ENCODE assay signal across 25 mouse cellular contexts in the genomic region with DNA sequence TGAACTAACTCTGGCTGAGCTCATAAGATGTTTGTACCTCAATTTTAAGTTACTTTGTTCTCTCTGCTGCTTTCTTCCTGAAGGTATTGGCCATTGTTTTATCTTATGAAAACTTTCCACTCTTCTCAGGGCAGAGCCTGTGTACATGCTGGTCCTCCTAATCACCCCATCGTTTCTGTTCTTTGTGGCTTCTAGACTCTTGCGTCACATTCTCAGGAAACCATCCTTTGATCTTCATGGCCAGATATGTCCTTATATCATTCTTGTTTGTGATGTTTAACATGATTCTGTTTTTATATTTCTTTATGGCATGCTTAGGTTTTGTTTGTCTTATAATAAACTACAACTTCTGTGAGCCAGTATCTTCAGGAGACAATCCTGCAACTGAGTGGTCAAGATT.
A peak's percentile ranks its signal among the peaks of the same experiment; 100 is the strongest.
DNase-seq lines count a peak whose midpoint lies in the region; ATAC-seq and TF ChIP-seq lines count a peak whose summit lies in the region.
"Had no signal": no experiment of that assay in that cellular context is flagged by ENCODE, and none has a peak within 500 bp of the region (broad histone marks: within the 10 kb centered on the region; RNA-seq: fewer than 3 reads in every experiment).

No protein-coding gene starts in this region.

- H3K4me3 ChIP-seq in C2C12 (ENCODE audit: insufficient read depth, poor library complexity, severe bottlenecking) (no peak overlapping the region), myocyte (no peak overlapping the region)
- H3K4me3 ChIP-seq in embryonic fibroblast, embryonic 13.5 days (ENCODE audit: insufficient read depth, low read length), result no peak overlapping the region
- no peak overlapping the region for H3K4me3 ChIP-seq in forebrain, postnatal 0 days (ENCODE audit: low read depth, low read length)
- H3K4me3 ChIP-seq in hindbrain, embryonic 14.5 days (replicated peaks; ENCODE audit: low read length), result no peak overlapping the region

- no peak for ATAC-seq in forebrain, postnatal 0 days
- no peak for ATAC-seq in hindbrain, embryonic 14.5 days (ENCODE audit: low FRiP score)
- ATAC-seq: activated CD4-positive, CD25-positive, alpha-beta regulatory T cell, adult 4 months; CD4-positive, CD25-positive, alpha-beta regulatory T cell, adult 4 months; Patski had no signal

- no peak overlapping the region for H3K9ac ChIP-seq in forebrain, postnatal 0 days
- H3K9ac ChIP-seq in hindbrain, embryonic 14.5 days, result no peak overlapping the region

- peak overlapping the region; percentile 95 for H3K27ac ChIP-seq in embryonic fibroblast, embryonic 13.5 days (ENCODE audit: insufficient read depth, low read length)
- H3K27ac ChIP-seq in forebrain, postnatal 0 days (ENCODE audit: low read depth, low read length), result no peak overlapping the region
- no peak overlapping the region for H3K27ac ChIP-seq in hindbrain, embryonic 14.5 days

- H3K36me3 ChIP-seq in C2C12 (ENCODE audit: control insufficient read depth, insufficient read depth) (no peaks in the 10 kb centered on the region), myocyte (ENCODE audit: control insufficient read depth, insufficient read depth) (no peaks in the 10 kb centered on the region)
- no peaks in the 10 kb centered on the region for H3K36me3 ChIP-seq in forebrain, postnatal 0 days (ENCODE audit: insufficient read depth)
- no peaks in the 10 kb centered on the region for H3K36me3 ChIP-seq in hindbrain, embryonic 14.5 days (replicated peaks; ENCODE audit: control insufficient read depth, insufficient read depth)
- H3K36me3 ChIP-seq: G1E had no signal

- TF ChIP-seq CTCF in C2C12 (IDR thresholded peaks at IDR 0.05; ENCODE audit: control insufficient read depth, insufficient read depth, insufficient read length), result no peak
- no peak for TF ChIP-seq CTCF in embryonic fibroblast, embryonic 13.5 days (IDR thresholded peaks at IDR 0.05; ENCODE audit: borderline replicate concordance, insufficient read depth, low read length)
- TF ChIP-seq CTCF in forebrain, postnatal 0 days (IDR thresholded peaks at IDR 0.05; ENCODE audit: low read depth), result no peak

- H3K79me2 ChIP-seq in C2C12 (ENCODE audit: control insufficient read depth, insufficient read depth) (no peaks in the 10 kb centered on the region), myocyte (ENCODE audit: control insufficient read depth, insufficient read depth) (no peaks in the 10 kb centered on the region)

- peaks cover 14% of the 10 kb centered on the region for H3K4me1 ChIP-seq in embryonic fibroblast, embryonic 13.5 days (ENCODE audit: control insufficient read depth, insufficient read depth, low read length)
- H3K4me1 ChIP-seq in forebrain, postnatal 0 days (ENCODE audit: insufficient read depth), result no peaks in the 10 kb centered on the region
- H3K4me1 ChIP-seq in hindbrain, embryonic 14.5 days (replicated peaks; ENCODE audit: control insufficient read depth, insufficient read depth, low read length), result no peaks in the 10 kb centered on the region

- no peaks in the 10 kb centered on the region for H3K9me3 ChIP-seq in forebrain, postnatal 0 days (ENCODE audit: low read length)
- H3K9me3 ChIP-seq in hindbrain, embryonic 14.5 days (ENCODE audit: control insufficient read depth, low read length), result no peaks in the 10 kb centered on the region

- no peak for TF ChIP-seq POLR2A in embryonic fibroblast, embryonic 13.5 days (IDR thresholded peaks at IDR 0.05; ENCODE audit: low read depth, low read length)
- no peak for TF ChIP-seq POLR2A in myocyte (IDR thresholded peaks at IDR 0.05; ENCODE audit: insufficient read length, low read depth)

- H3K4me2 ChIP-seq in myocyte (ENCODE audit: low read depth), result peak overlapping the region; percentile 81
- no peak overlapping the region for H3K4me2 ChIP-seq in forebrain, postnatal 0 days (ENCODE audit: low read depth)
- H3K4me2 ChIP-seq in hindbrain, embryonic 14.5 days (replicated peaks), result no peak overlapping the region

- peak; percentile 54 for DNase-seq in 416B (ENCODE audit: low read depth)
- no peak for DNase-seq in adrenal gland, postnatal 4 days (ENCODE audit: low spot score in 2 of 2)
- no peak for DNase-seq in forebrain, postnatal 0 days
- DNase-seq in hindbrain, embryonic 14.5 days (ENCODE audit: low spot score), result no peak
- no peak for DNase-seq in layer of hippocampus, adult 9-11 months
- DNase-seq: adrenal gland, adult 2 months; adrenal gland, adult 8-10 months; adrenal gland, postnatal 10 days; adrenal gland, postnatal 14 days; adrenal gland, postnatal 25 days; adrenal gland, postnatal 36 days; B cell, adult 2 months; cerebellum, adult 11 months; cerebellum, adult 11-12 months; cerebellum, adult 18-20 months; cerebellum, adult 2 months; cerebellum, adult 8-10 months had no signal

- H3ac ChIP-seq in C2C12 (ENCODE audit: control insufficient read depth, insufficient read length, low read depth) (no peak overlapping the region), myocyte (ENCODE audit: control insufficient read depth, insufficient read length) (no peak overlapping the region)

- H3K79me3 ChIP-seq in C2C12 (ENCODE audit: low read depth), result no peaks in the 10 kb centered on the region

- H3K27me3 ChIP-seq in C2C12 (ENCODE audit: control insufficient read depth, insufficient read depth, insufficient read length) (no peaks in the 10 kb centered on the region), myocyte (ENCODE audit: control insufficient read depth, insufficient read depth, insufficient read length) (no peaks in the 10 kb centered on the region)
- H3K27me3 ChIP-seq in forebrain, postnatal 0 days (ENCODE audit: insufficient read depth, low read length), result no peaks in the 10 kb centered on the region
- H3K27me3 ChIP-seq in hindbrain, embryonic 14.5 days (ENCODE audit: control insufficient read depth, insufficient read depth, low read length), result no peaks in the 10 kb centered on the region
- H3K27me3 ChIP-seq: CH12.LX had no signal

- 88% methylated on average over 2 of the region's 2 CpGs for WGBS in forebrain, postnatal 0 days
- 94% methylated on average over 2 of the region's 2 CpGs for WGBS in hindbrain, embryonic 14.5 days

TF ChIP-seq in C2C12, 6 proteins besides CTCF, POLR2A, EP300 and RAD21:
- TF ChIP-seq USF1 (IDR thresholded peaks at IDR 0.05; ENCODE audit: low read depth) (no peak), FOSL1 (IDR thresholded peaks at IDR 0.05; ENCODE audit: insufficient read depth, low read length, poor library complexity, severe bottlenecking) (no peak), MYOD1 (IDR thresholded peaks at IDR 0.05; ENCODE audit: control insufficient read depth, insufficient read length, low read depth) (no peak), MAX (IDR thresholded peaks at IDR 0.05) (no peak), CEBPB (IDR thresholded peaks at IDR 0.05; ENCODE audit: low read depth) (peak; percentile 79), MYOG (IDR thresholded peaks at IDR 0.05; ENCODE audit: control insufficient read depth, extremely low read depth, insufficient read length) (no peak)

TF ChIP-seq in myocyte, 11 proteins besides CTCF, POLR2A, EP300 and RAD21:
- TF ChIP-seq CEBPB (IDR thresholded peaks at IDR 0.05; ENCODE audit: insufficient read depth, poor library complexity, severe bottlenecking), result peak; percentile 56; the same call in 1 of the 2 replicates
- no peak for TF ChIP-seq MYOD1 (IDR thresholded peaks at IDR 0.05; ENCODE audit: control insufficient read depth in 1 of 3, insufficient read length in 2 of 3, low read depth in 2 of 3)
TF ChIP-seq in myocyte: peak in this region for 1.
